Mouse (Mus musculus) hindbrain, embryonic 11.5 days (tissue): ENCODE measurements around the gene Vti1b. TPM values are rescaled to one million over a fixed set of nuclear protein-coding genes. Genes with fewer than 3 reads are reported as not detected.

Experiments used
- ATAC-seq: fragments of 200-750 bp; cut with Nextera tagmentation; 2 replicates; pipeline ENCODE4 v1.8.0; 2017; ENCODE audit warnings: mild to moderate bottlenecking, moderate TSS enrichment, moderate library complexity; ENCODE audit not compliant: low FRiP score
- DNase-seq: peaks from one replicate; pipeline ENCODE4 v3.0.0-alpha.2; 2015; ENCODE audit warnings: low spot score
- H3K27ac ChIP-seq: fragments of 300-500 bp; sonication (generic); 2 replicates; pipeline ENCODE4 v1.5.1; 2014; ENCODE audit warnings: mild to moderate bottlenecking, low read depth, low read length
- H3K27me3 ChIP-seq: fragments of 300-500 bp; sonication (generic); 2 replicates; pipeline ENCODE4 v1.6.1; 2014; ENCODE audit warnings: mild to moderate bottlenecking, low read length, moderate library complexity, mixed read lengths; ENCODE audit not compliant: control insufficient read depth, insufficient read depth
- H3K36me3 ChIP-seq: fragments of 300-500 bp; sonication (generic); 2 replicates; pipeline ENCODE4 v1.6.1; 2014; ENCODE audit warnings: mild to moderate bottlenecking, low read length, moderate library complexity, mixed read lengths; ENCODE audit not compliant: control insufficient read depth, insufficient read depth
- H3K4me1 ChIP-seq: fragments of 300-500 bp; sonication (generic); replicated peaks from 2 replicates; pipeline ENCODE4 v1.6.1; 2014; ENCODE audit warnings: low read length, mixed read lengths; ENCODE audit not compliant: control insufficient read depth, insufficient read depth
- H3K4me2 ChIP-seq: fragments of 300-500 bp; sonication (generic); replicated peaks from 2 replicates; pipeline ENCODE4 v1.6.1; 2014; ENCODE audit warnings: mild to moderate bottlenecking, low read depth, low read length
- H3K4me3 ChIP-seq: fragments of 300-500 bp; sonication (generic); 2 replicates; pipeline ENCODE4 v1.5.1; 2014; ENCODE audit warnings: low read depth, low read length
- H3K9ac ChIP-seq: fragments of 300-500 bp; sonication (generic); 2 replicates; pipeline ENCODE4 v1.6.1; 2014; ENCODE audit warnings: low read depth, low read length
- H3K9me3 ChIP-seq: fragments of 300-500 bp; sonication (generic); 2 replicates; pipeline ENCODE4 v1.6.1; 2016; ENCODE audit warnings: low read length; ENCODE audit not compliant: control insufficient read depth
- WGBS: fragments of 180-500 bp; shearing (Covaris S2); extraction: QIAGEN DNeasy Blood & Tissue Kit; methylation state at CpG from one replicate; pipeline ENCODE4 v1.1.7; 2014; 5-methylcytosine and 5-hydroxymethylcytosine counted together
- polyA plus RNA-seq: library from polyadenylated mRNA; unstranded; fragments of >200 nt; fragmentation: Nextera tagmentation; extraction: Ambion mirVana; gene quantifications from 2 replicates; pipeline ENCODE4 v1.2.1, GENCODE M21; 2014

Vti1b gene
- polyA plus RNA-seq, 1 experiment from 2014 or later: 121 TPM

GRCm38 (mm10) chr12:79131706-79132460, 40.6 kb downstream of the Vti1b start:
- peak; percentile 8 for DNase-seq
- H3K9ac ChIP-seq: no peak overlapping the region
- peaks cover 25% of the 10 kb centered on the region for H3K27me3 ChIP-seq

GRCm38 (mm10) chr12:79131178-79131675, 41.2 kb downstream of the Vti1b start:
- no peak overlapping the region for H3K27ac ChIP-seq

More at GRCm38 (mm10) chr12:79131706-79132460, 40.6 kb downstream of the Vti1b start:
- Histone ChIP-seq H3K4me1 (peaks cover 2% of the 10 kb centered on the region; the same call in 1 of the 2 replicates), H3K4me2 (peak overlapping the region; percentile 69; the same call in 1 of the 2 replicates), H3K36me3 (no peaks in the 10 kb centered on the region), H3K4me3 (peak overlapping the region; percentile 36), H3K9me3 (no peaks in the 10 kb centered on the region), H3K27ac (no peak overlapping the region)
- 23% methylated on average over 5 of the region's 5 CpGs for WGBS
- no peak for ATAC-seq

GRCm38 (mm10) chr12:79130299-79131177, 41.9 kb downstream of the Vti1b start, which contains the start of gene Arg2:
Gene Arg2 (plus strand): TSS chr12:79130777.
- WGBS: under 1% methylated on average over 47 of the region's 47 CpGs
- peak within 1 kb of the TSS; percentile 36 for H3K4me3 ChIP-seq
- DNase-seq (peak; percentile 82), ATAC-seq (peak; percentile 94)
- H3K27me3 ChIP-seq: peaks cover 25% of the 10 kb centered on the region
- H3K4me2 ChIP-seq: peak within 1 kb of the TSS; percentile 69
- H3K9me3 ChIP-seq: no peaks in the 10 kb centered on the region
- no peaks in the 10 kb centered on the region for H3K36me3 ChIP-seq
- peaks cover 2% of the 10 kb centered on the region; the same call in 1 of the 2 replicates for H3K4me1 ChIP-seq
- H3K27ac ChIP-seq: no peak within 1 kb of the TSS
- H3K9ac ChIP-seq: peak within 1 kb of the TSS; percentile 45; the same call in 1 of the 2 replicates

More at GRCm38 (mm10) chr12:79131178-79131675, 41.2 kb downstream of the Vti1b start:
- H3K9ac ChIP-seq: peak overlapping the region; percentile 45; the same call in 1 of the 2 replicates
- DNase-seq: peak; percentile 57
- no peak for ATAC-seq
- peaks cover 2% of the 10 kb centered on the region; the same call in 1 of the 2 replicates for H3K4me1 ChIP-seq
- peak overlapping the region; percentile 69 for H3K4me2 ChIP-seq
- H3K27me3 ChIP-seq: peaks cover 25% of the 10 kb centered on the region
- no peaks in the 10 kb centered on the region for H3K36me3 ChIP-seq
- peak overlapping the region; percentile 36 for H3K4me3 ChIP-seq
- 1% methylated on average over 22 of the region's 22 CpGs for WGBS
- H3K9me3 ChIP-seq: no peaks in the 10 kb centered on the region

GRCm38 (mm10) chr12:79122820-79123219, 49.6 kb downstream of the Vti1b start:
- Histone ChIP-seq H3K9ac (no peak overlapping the region), H3K27ac (no peak overlapping the region), H3K36me3 (no peaks in the 10 kb centered on the region), H3K4me2 (no peak overlapping the region), H3K4me1 (no peaks in the 10 kb centered on the region), H3K9me3 (no peaks in the 10 kb centered on the region), H3K4me3 (no peak overlapping the region), H3K27me3 (no peaks in the 10 kb centered on the region)
- DNase-seq (peak; percentile 19), ATAC-seq (no peak)
- 39% methylated on average over 3 of the region's 3 CpGs for WGBS

GRCm38 (mm10) chr12:79118991-79119390, 53.5 kb downstream of the Vti1b start:
- no peak overlapping the region for H3K4me2 ChIP-seq
- no peak for DNase-seq
- no peak for ATAC-seq
- no peaks in the 10 kb centered on the region for H3K4me1 ChIP-seq
- H3K4me3 ChIP-seq: no peak overlapping the region
- H3K9ac ChIP-seq: no peak overlapping the region
- H3K27me3 ChIP-seq: no peaks in the 10 kb centered on the region
- WGBS: 85% methylated on average over 4 of the region's 4 CpGs
- H3K9me3 ChIP-seq: no peaks in the 10 kb centered on the region
- H3K27ac ChIP-seq: no peak overlapping the region
- no peaks in the 10 kb centered on the region for H3K36me3 ChIP-seq

Other genes starting within 250 kb of the Vti1b start
- gene Tmem229b, start 165.0 kb downstream of the Vti1b start, polyA plus RNA-seq: 7.5 and 8.8 TPM in 2 replicates
- gene Plekhh1, start 143.5 kb downstream of the Vti1b start, polyA plus RNA-seq: 4.3 and 4.7 TPM in 2 replicates
- 26.3 and 30.1 TPM in 2 replicates for gene Pigh, start 83.0 kb downstream of the Vti1b start, polyA plus RNA-seq
- 7.9 and 8.3 TPM in 2 replicates for gene Arg2, start 41.9 kb downstream of the Vti1b start, polyA plus RNA-seq
- gene Rdh11, start 19.6 kb upstream of the Vti1b start, polyA plus RNA-seq: 29.6 and 30.0 TPM in 2 replicates
- 0.88 and 1.5 TPM in 2 replicates for gene Rdh12, start 36.2 kb upstream of the Vti1b start, polyA plus RNA-seq
- 13.7 and 17.0 TPM in 2 replicates for gene Zfyve26, start 123.6 kb upstream of the Vti1b start, polyA plus RNA-seq
- 4.9 and 6.5 TPM in 2 replicates for gene Rad51b, start 124.6 kb upstream of the Vti1b start, polyA plus RNA-seq